Mouse (Mus musculus): Measurements from ENCODE around the gene Synj2. TPM values are rescaled to one million over a fixed set of nuclear protein-coding genes. Genes with fewer than 3 reads are reported as not detected.
"Not testable (repeated sequence)": the region's sequence is repeated elsewhere in the genome, so short reads cannot be mapped to it uniquely, and the experiment has no call there.

The Synj2 gene
- total RNA-seq, 1 experiment from 2014 or later, result 10.3 TPM

- peak; percentile 57 for ATAC-seq (replicated peaks; ENCODE audit: low read depth, poor library complexity, severe bottlenecking)
Measured at GRCm38 (mm10) chr17:6019776-6020175, 78.7 kb downstream of the Synj2 start.

- no peak for ATAC-seq (replicated peaks; ENCODE audit: low read depth, poor library complexity, severe bottlenecking)
Measured at GRCm38 (mm10) chr17:6020636-6021035, 79.6 kb downstream of the Synj2 start.

DNA sequence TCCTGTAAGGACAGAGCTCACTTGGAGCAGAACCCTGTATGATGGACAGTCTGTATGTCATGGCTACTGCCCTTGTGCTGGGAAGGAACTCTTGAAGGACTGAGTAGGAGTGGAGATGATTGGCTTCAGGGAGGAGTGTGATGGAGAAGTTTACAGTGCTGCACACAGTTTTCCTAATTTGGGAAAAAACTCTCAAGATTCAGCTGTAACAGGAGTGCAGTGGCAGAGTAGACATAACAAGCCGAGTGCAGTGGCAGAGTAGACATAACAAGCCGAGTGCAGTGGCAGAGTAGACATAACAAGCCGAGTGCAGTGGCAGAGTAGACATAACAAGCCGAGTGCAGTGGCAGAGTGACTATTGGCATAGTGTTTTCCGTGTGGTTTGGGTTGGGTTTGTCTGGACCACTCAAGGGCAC lies 80.3 kb downstream of the Synj2 start:
- ATAC-seq (replicated peaks; ENCODE audit: low read depth, poor library complexity, severe bottlenecking), result not testable (repeated sequence)

- ATAC-seq (replicated peaks; ENCODE audit: low read depth, poor library complexity, severe bottlenecking), result no peak
Measured at GRCm38 (mm10) chr17:6025831-6026230, 84.8 kb downstream of the Synj2 start.

DNA sequence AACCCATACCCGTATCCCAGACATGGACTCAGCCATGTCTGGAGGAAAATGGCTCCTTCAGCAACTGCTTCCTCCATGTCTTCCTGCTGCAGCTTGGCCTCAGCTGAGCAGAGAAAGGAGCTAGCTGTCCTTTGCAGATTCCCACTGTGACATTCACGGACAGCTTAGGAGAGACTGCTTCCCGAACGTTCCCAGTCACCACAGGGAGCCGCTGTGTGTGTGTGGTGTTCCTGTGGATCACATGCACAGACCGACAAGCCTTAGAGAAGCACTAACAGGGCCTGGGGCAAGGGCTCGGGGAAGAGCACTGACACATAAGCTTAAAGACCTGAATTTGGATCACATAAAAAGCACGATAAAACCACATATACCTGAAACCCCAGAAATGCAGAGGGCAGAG lies 94.6 kb downstream of the Synj2 start:
- no peak for ATAC-seq (replicated peaks; ENCODE audit: low read depth, poor library complexity, severe bottlenecking)

DNA sequence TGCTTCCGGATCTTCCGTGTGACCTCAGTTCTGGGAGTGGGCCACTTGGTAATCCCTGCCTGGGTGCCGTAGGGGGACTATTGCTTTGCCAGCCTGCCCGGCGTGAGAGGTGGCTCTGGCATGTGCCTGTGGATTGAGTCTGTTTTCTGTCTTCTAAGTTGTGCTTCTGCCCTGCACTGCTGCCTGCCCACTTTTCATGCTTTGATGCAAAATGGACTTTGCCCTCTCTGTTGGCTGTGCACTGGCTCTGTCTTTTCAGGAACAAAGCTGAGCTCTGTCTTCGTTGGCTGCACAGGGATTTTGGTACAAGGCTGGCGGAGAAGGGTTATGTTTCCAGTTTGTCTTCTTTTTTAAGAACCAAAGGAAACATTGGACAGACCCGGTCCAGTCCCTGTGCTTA lies 95.4 kb downstream of the Synj2 start:
- ATAC-seq (replicated peaks; ENCODE audit: low read depth, poor library complexity, severe bottlenecking), result no peak

GRCm38 (mm10) chr17:6036872-6037271 lies 95.8 kb downstream of the Synj2 start:
- no peak for ATAC-seq (replicated peaks; ENCODE audit: low read depth, poor library complexity, severe bottlenecking)

- no peak for ATAC-seq (replicated peaks; ENCODE audit: low read depth, poor library complexity, severe bottlenecking)
Measured at GRCm38 (mm10) chr17:6037507-6037906, 96.4 kb downstream of the Synj2 start.

DNA sequence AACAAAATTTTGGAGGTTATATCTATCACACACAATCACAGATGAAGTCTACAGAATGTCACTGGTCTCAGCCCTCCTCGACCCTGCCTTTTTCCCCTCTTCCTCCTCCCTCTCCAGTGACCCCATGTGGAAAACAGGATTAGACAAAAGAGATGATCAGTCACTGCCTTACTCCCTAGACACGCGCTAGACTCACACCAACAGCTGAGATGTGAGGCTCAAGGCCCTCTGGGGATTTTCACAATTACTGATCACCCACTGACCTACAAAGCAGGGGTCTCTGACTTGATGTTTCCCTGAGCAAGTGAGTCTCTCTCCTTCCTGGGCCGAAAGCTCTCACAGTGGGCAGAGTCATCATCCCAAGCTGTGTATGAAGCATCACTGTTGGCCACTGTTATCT lies 111.7 kb downstream of the Synj2 start:
- no peak for ATAC-seq (replicated peaks; ENCODE audit: low read depth, poor library complexity, severe bottlenecking)

DNA sequence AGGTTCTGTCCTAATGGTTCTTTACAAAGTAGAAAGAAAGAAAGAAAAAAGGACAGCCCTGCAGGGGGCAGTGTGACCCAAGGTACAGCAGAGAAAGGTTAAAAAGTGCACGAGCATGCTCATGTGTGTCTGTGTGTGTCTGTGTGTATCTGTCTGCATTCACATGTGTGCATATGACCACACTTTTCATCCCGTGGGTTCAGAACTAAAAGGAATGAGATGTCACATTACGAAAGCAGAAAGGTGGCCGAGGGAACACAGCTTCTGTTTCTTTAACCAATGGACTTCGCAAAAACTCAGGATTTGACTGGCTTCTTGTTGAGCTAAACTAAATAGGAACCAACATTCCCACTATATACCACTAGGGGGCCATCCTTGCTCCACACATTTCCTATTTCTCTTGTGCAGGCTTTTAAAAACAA lies 113.9 kb downstream of the Synj2 start:
- ATAC-seq (replicated peaks; ENCODE audit: low read depth, poor library complexity, severe bottlenecking), result peak; percentile 89

DNA sequence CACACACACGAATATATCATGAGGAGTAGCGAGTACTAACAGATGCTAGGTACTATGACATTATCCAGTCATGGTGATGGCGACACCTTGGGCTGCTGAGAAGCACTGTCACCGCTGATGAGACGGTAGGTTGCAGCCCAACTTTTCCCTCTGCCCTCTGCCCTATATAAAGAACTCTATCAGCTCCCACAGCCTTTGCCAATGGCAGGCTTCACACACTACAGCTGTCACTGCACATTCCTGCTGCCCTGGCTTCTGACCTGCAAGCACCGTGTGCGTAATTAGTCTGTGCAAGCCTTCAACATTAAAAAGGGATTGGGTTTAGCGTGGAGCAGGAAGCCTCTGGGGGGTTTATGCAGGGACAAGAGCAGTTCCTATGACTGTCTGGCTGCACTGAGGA lies 121.7 kb downstream of the Synj2 start:
- no peak for ATAC-seq (replicated peaks; ENCODE audit: low read depth, poor library complexity, severe bottlenecking)

GRCm38 (mm10) chr17:6063532-6063931 lies 122.5 kb downstream of the Synj2 start:
- ATAC-seq (replicated peaks; ENCODE audit: low read depth, poor library complexity, severe bottlenecking), result no peak

- no peak for ATAC-seq (replicated peaks; ENCODE audit: low read depth, poor library complexity, severe bottlenecking)
Measured at GRCm38 (mm10) chr17:6066021-6066420, 124.9 kb downstream of the Synj2 start.

DNA sequence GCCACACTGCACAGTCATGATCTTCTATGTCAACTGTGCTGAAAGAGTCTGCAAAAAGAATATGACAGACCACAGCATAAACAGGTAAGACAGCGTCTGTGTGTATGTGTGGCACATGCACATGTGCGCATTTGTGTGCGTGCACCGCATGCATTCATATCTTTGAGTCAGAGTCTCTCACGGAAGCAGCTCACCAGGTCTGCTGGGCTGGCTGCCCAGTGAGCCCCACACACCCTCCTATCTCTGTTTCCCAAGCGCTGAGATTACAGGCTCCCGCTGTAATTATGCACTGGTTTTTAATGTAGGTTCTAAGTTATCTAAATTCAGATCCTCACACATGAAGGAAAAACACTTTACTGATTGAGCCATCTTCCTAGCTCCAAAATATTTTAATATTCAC lies 126.5 kb downstream of the Synj2 start:
- ATAC-seq (replicated peaks; ENCODE audit: low read depth, poor library complexity, severe bottlenecking), result no peak

GRCm38 (mm10) chr17:6069866-6070265 lies 128.8 kb downstream of the Synj2 start:
- ATAC-seq (replicated peaks; ENCODE audit: low read depth, poor library complexity, severe bottlenecking), result no peak

GRCm38 (mm10) chr17:6073405-6073804 lies 132.3 kb downstream of the Synj2 start:
- ATAC-seq (replicated peaks; ENCODE audit: low read depth, poor library complexity, severe bottlenecking), result no peak

DNA sequence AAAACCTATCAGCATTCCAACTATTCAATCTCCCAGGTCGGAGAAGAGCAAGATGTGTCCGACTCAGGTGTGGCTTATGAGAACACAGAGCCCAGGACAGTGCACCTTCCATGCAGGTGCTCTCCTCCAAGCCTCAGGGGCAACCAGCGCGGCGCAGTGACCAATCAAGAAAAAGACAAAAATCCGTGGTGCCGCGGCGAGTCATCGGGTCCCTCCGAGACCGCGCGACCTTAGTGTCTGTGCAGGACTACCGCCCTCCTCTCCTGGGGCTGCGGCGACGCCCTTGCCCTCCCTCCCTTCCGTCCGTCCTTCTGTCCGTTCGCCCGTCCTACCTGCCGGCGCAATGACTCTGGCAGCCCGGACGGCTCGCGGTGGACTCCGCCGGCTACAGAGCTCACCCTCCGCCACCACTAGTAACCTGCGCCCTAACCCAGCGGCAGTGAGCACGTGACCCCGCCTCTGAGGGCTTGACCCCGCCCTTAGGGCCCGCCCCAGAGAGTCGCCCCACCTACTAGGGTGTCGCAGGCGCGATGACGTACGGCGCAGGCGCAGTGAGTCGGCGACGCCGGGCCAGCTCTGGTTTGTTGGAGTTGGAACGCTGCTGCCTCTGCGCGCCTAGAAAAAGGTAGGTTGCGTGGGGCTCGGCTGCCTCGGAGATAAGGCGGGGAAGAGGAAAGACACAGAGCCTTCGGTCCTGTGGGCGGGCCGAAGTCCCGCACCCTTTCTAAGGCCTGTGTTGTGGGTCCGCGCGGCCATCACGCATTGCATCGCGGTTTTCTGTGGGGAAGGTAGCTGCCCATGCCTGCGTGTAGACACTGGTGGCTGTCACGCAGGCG lies 138.4 kb downstream of the Synj2 start, which contains the start of the genes Serac1 and Gtf2h5:
Gene Serac1 (minus strand): TSS at position 455 of the 836 bp plus-strand sequence.
Gene Gtf2h5 (plus strand): TSS at position 500 of the 836 bp plus-strand sequence.
- ATAC-seq (replicated peaks; ENCODE audit: low read depth, poor library complexity, severe bottlenecking), result peak; percentile 94

DNA sequence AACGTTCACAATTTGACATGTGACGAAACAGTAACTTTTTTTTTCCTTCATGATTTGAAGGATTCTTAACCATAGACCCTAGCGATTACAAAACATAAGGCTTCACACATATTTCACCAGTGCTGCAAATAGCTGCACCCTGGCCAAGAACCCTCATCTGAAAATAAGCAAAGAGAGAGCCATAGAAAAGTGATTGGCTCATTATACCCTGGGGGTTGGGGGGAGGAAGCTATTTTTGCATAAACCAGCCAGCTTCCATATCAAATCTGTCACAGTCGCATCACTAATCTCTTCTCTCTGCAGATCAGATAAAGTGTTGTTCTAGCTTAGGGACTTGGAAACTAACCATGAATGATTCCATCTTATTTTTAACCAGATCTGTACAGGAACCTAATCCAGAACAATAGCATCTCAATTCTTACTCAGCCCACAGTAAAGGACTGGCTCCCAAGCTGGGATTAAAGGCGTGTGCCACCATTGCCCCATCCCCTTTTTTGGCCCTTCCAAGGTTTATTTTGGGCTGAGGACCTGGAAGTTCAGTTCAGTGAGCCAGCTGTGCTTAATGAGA lies 142.3 kb downstream of the Synj2 start:
- ATAC-seq (replicated peaks; ENCODE audit: low read depth, poor library complexity, severe bottlenecking), result no peak

GRCm38 (mm10) chr17:6091604-6092003 lies 150.5 kb downstream of the Synj2 start:
- ATAC-seq (replicated peaks; ENCODE audit: low read depth, poor library complexity, severe bottlenecking), result no peak
